Comparison of ENCODE assay signal across 10 mouse cellular contexts in genomic region chr16:72510716-72511199, GRCm38 (mm10).
DNase-seq lines count a peak whose midpoint lies in the region; ATAC-seq and TF ChIP-seq lines count a peak whose summit lies in the region.
"Had no signal": no experiment of that assay in that cellular context is flagged by ENCODE, and none has a peak within 500 bp of the region (broad histone marks: within the 10 kb centered on the region; RNA-seq: fewer than 3 reads in every experiment).

No protein-coding gene starts in this region.

- TF ChIP-seq POLR2A in lung, adult 2 months (IDR thresholded peaks at IDR 0.05; ENCODE audit: borderline replicate concordance, extremely low read depth, low read depth, low read length), result no peak

- TF ChIP-seq CTCF in lung, adult 2 months (IDR thresholded peaks at IDR 0.05; ENCODE audit: insufficient read depth, low read length), result no peak

- H3K4me3 ChIP-seq in hindbrain, embryonic 10.5 days, result peak overlapping the region; percentile 30
- no peak overlapping the region for H3K4me3 ChIP-seq in midbrain, embryonic 12.5 days
- H3K4me3 ChIP-seq in lung, adult 2 months (replicated peaks; ENCODE audit: extremely low read depth, low read depth, low read length), result no peak overlapping the region

- no peak overlapping the region for H3K9ac ChIP-seq in midbrain, embryonic 12.5 days (replicated peaks)

- 18% methylated on average over 6 of the region's 6 CpGs for WGBS in hindbrain, embryonic 10.5 days
- WGBS in midbrain, embryonic 12.5 days, result 7% methylated on average over 6 of the region's 6 CpGs
- WGBS in lung, adult 2 months, result 65% methylated on average over 6 of the region's 6 CpGs

- H3K27me3 ChIP-seq in hindbrain, embryonic 10.5 days (ENCODE audit: insufficient read depth, poor library complexity, severe bottlenecking), result no peaks in the 10 kb centered on the region
- no peaks in the 10 kb centered on the region for H3K27me3 ChIP-seq in midbrain, embryonic 12.5 days

- peak overlapping the region; percentile 73 for H3K27ac ChIP-seq in hindbrain, embryonic 10.5 days
- peak overlapping the region; percentile 80 for H3K27ac ChIP-seq in midbrain, embryonic 12.5 days (replicated peaks)

- no peaks in the 10 kb centered on the region for H3K36me3 ChIP-seq in hindbrain, embryonic 10.5 days
- no peaks in the 10 kb centered on the region for H3K36me3 ChIP-seq in midbrain, embryonic 12.5 days

- no peaks in the 10 kb centered on the region for H3K9me3 ChIP-seq in hindbrain, embryonic 10.5 days
- no peaks in the 10 kb centered on the region for H3K9me3 ChIP-seq in midbrain, embryonic 12.5 days

- peak overlapping the region; percentile 12; the same call in 1 of the 2 replicates for H3K4me2 ChIP-seq in midbrain, embryonic 12.5 days (replicated peaks)

- peak; percentile 14 to 21 for DNase-seq in right cerebral cortex, adult 2 months (ENCODE audit: low spot score in 2 of 2)
- no peak for DNase-seq in right cerebral cortex, postnatal 25 days
- DNase-seq in hindbrain, embryonic 10.5 days (ENCODE audit: low spot score), result peak; percentile 47
- no peak for DNase-seq in adrenal gland, postnatal 10 days
- DNase-seq in lung, adult 2 months, result no peak
- DNase-seq in ovary, postnatal 14 days (ENCODE audit: low spot score), result no peak
- DNase-seq: gastrocnemius, postnatal 25 days; thymus, postnatal 25 days had no signal

- peaks cover 12% of the 10 kb centered on the region for H3K4me1 ChIP-seq in hindbrain, embryonic 10.5 days (replicated peaks)
- peaks cover 6% of the 10 kb centered on the region; the same call in 1 of the 2 replicates for H3K4me1 ChIP-seq in midbrain, embryonic 12.5 days
- no peaks in the 10 kb centered on the region for H3K4me1 ChIP-seq in lung, adult 2 months (ENCODE audit: control insufficient read depth, insufficient read depth, low read length)

- ATAC-seq in midbrain, embryonic 12.5 days (ENCODE audit: low FRiP score, low read depth), result peak; percentile 93
- ATAC-seq in erythroid progenitor cell, adult 5-6 weeks (replicated peaks; ENCODE audit: low FRiP score, poor library complexity, severe bottlenecking), result no peak

Comparison
In these comparisons a context has a peak if more than half of its experiments do, and no peak if none do; other contexts are left out.
1. DNase-seq: peak in right cerebral cortex, adult 2 months (2 of 2) and hindbrain, embryonic 10.5 days (single experiment); none in right cerebral cortex, postnatal 25 days (single experiment), adrenal gland, postnatal 10 days (single experiment), lung, adult 2 months (single experiment) and ovary, postnatal 14 days (single experiment).